Mouse (Mus musculus) liver, embryonic 14.5 days (tissue): ENCODE measurements at regions not wholly inside any gene's neighbourhood (a gene's known extent, or its start where the extent isn't known, plus 50 kb on each side); places are given as distances from the start of the nearest gene placed in this dataset.

Experiments
- CTCF ChIP-seq: IDR thresholded peaks from 2 replicates; pipeline ENCODE4 v1.5.1; 2016; ENCODE audit warnings: antibody characterized with exemption, low read depth, control low read depth
- EP300 ChIP-seq: IDR thresholded peaks from 2 replicates; pipeline ENCODE4 v1.6.1; 2016; ENCODE audit warnings: antibody characterized with exemption, low read depth

- TF ChIP-seq CTCF (no peak), EP300 (no peak)
Measured at GRCm38 (mm10) chr15:30122061-30122460, 50.3 kb upstream of the Ctnnd2 start.
